ENCODE assay signal across 9 mouse cellular contexts in genomic region chr2:90611959-90612571, GRCm38 (mm10). TPM values are rescaled to one million over a fixed set of nuclear protein-coding genes. Genes with fewer than 3 reads are reported as not detected.
DNase-seq lines count a peak whose midpoint lies in the region; ATAC-seq and TF ChIP-seq lines count a peak whose summit lies in the region.
"Had no signal": no experiment of that assay in that cellular context is flagged by ENCODE, and none has a peak within 500 bp of the region (broad histone marks: within the 10 kb centered on the region; RNA-seq: fewer than 3 reads in every experiment).

No protein-coding gene starts in this region.

- intact Hi-C loops in left cerebral cortex, postnatal 4 days (cut with DNase I): no loop called here
- intact Hi-C loops in heart, postnatal 36 days (cut with DNase I): loop anchor here (2.0 kb wide), 2 partner anchors 31 to 63 kb away; partner anchors contain the start of gene Ptprj

- no peak overlapping the region for H3K4me3 ChIP-seq in midbrain, postnatal 0 days (ENCODE audit: low read depth, low read length)

- no peaks in the 10 kb centered on the region for H3K36me3 ChIP-seq in midbrain, postnatal 0 days (ENCODE audit: insufficient read depth, low read length)
- H3K36me3 ChIP-seq: G1E had no signal

- no peaks in the 10 kb centered on the region for H3K4me1 ChIP-seq in midbrain, postnatal 0 days (ENCODE audit: insufficient read depth, low read length)

- no peak overlapping the region for H3K9ac ChIP-seq in midbrain, postnatal 0 days (replicated peaks; ENCODE audit: low read length, poor library complexity, severe bottlenecking)

- DNase-seq in left cerebral cortex, adult 18-20 months (ENCODE audit: low spot score in 2 of 2): peak; percentile 57 to 69
- DNase-seq in left cerebral cortex, postnatal 4 days: no peak
- DNase-seq in heart, postnatal 36 days: peak; percentile 76
- no peak for DNase-seq in cerebellum, adult 9-11 months
- DNase-seq in midbrain, postnatal 0 days (ENCODE audit: low spot score): no peak
- DNase-seq in cerebellum, postnatal 10 days: no peak

- no peak overlapping the region for H3K27ac ChIP-seq in midbrain, postnatal 0 days (ENCODE audit: low read depth, low read length)

- no peaks in the 10 kb centered on the region for H3K27me3 ChIP-seq in midbrain, postnatal 0 days (ENCODE audit: insufficient read depth, low read length)

- peak; percentile 100 for ATAC-seq in common myeloid progenitor, adult 5-6 weeks (replicated peaks; ENCODE audit: low read depth, poor library complexity, severe bottlenecking)
- peak; percentile 100 for ATAC-seq in megakaryocyte, adult 5-6 weeks (ENCODE audit: poor library complexity, severe bottlenecking)
- no peak for ATAC-seq in midbrain, postnatal 0 days (ENCODE audit: low FRiP score)

- 84% methylated on average over 10 of the region's 10 CpGs for WGBS in midbrain, postnatal 0 days

- no peaks in the 10 kb centered on the region for H3K9me3 ChIP-seq in midbrain, postnatal 0 days (ENCODE audit: low read length)
- H3K9me3 ChIP-seq: G1E had no signal

- no peak overlapping the region for H3K4me2 ChIP-seq in midbrain, postnatal 0 days (ENCODE audit: low read depth, low read length, poor library complexity, severe bottlenecking)

- TF ChIP-seq CTCF in midbrain, postnatal 0 days (IDR thresholded peaks at IDR 0.05): no peak

RNA-seq across cellular contexts. Expression of gene Ptprj, which starts 31.6 kb away (rescaled TPM):
- total RNA-seq in left cerebral cortex, adult 18-20 months (2021): 100 to 1,000 TPM in 1 of 2 experiments, 10 to 100 TPM in 1; 99.3 to 104 TPM
- 10 to 100 TPM; 50.8 to 51.2 TPM for total RNA-seq in left cerebral cortex, postnatal 4 days (2021)
- 19.4 and 22.7 TPM in 2 replicates for total RNA-seq in common myeloid progenitor, adult 5-6 weeks (2017)
- total RNA-seq in heart, postnatal 36 days (2021): 10 to 100 TPM in 1 of 2 experiments, 1 to 10 TPM in 1; 8.3 to 10.5 TPM
- 103 and 104 TPM in 2 replicates for total RNA-seq in megakaryocyte, adult 5-6 weeks (2015)
- total RNA-seq in megakaryocyte, adult 5-6 weeks (2017): 94.7 and 107 TPM in 2 replicates
- total RNA-seq in midbrain, postnatal 0 days (2014; rRNA removed): 36.6 and 39.7 TPM in 2 replicates
- polyA plus RNA-seq in midbrain, postnatal 0 days (2015; fragmentation: Nextera tagmentation; extraction: Ambion mirVana): 3.7 and 4.3 TPM in 2 replicates

Comparison
In these comparisons a context has a peak if more than half of its experiments do, and no peak if none do; other contexts are left out.
1. DNase-seq: peak in left cerebral cortex, adult 18-20 months (2 of 2) and heart, postnatal 36 days (2 of 2); none in left cerebral cortex, postnatal 4 days (single experiment), cerebellum, adult 9-11 months (single experiment), midbrain, postnatal 0 days (single experiment) and cerebellum, postnatal 10 days (0 of 2).